Mouse (Mus musculus) liver, postnatal 0 days (tissue): ENCODE results near the gene Slfn3.

Experiments used
- CTCF ChIP-seq: sonication (generic); IDR thresholded peaks from 2 replicates; pipeline ENCODE4 v1.5.1; 2016; ENCODE audit warnings: antibody characterized with exemption, low read depth
- EP300 ChIP-seq: IDR thresholded peaks from 2 replicates; pipeline ENCODE4 v1.6.1; 2016; ENCODE audit warnings: antibody characterized with exemption, low read depth, mild to moderate bottlenecking

DNA sequence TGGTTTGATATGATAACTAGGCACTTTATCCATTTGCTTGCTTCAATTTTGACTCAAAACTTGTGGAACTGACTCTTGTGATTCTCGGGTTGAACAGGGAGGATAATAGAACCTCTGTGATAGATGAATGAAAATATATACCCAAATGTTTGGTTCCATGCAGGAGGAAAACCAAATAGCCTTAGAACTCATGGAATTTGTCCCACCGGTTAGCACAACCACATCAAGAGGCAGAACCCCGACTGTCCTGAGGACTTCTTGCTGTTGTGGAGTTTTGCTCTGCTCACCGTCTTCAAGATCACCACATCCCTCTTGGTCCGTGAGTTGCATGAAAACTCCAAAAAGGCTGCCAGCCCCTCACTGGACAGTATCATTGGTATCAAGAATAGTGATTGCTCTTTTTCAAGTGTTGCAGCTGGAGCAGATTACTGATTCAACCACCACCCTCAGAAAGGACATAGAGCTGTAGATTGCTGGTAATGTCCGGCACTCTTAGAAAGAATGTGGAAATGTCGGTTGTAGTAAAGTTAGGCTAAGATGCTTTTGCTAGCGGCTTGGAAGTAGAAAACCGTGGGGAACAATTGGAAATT, 34.3 kb downstream of the Slfn3 start:
- TF ChIP-seq CTCF, result no peak
- TF ChIP-seq EP300, result no peak
